Mouse (Mus musculus): ENCODE data around the gene Mcrip2. TPM values are rescaled to one million over a fixed set of nuclear protein-coding genes. Genes with fewer than 3 reads are reported as not detected.

Mcrip2 gene
- polyA plus RNA-seq, 1 experiment from 2014 or later, result 10.7 TPM

DNA sequence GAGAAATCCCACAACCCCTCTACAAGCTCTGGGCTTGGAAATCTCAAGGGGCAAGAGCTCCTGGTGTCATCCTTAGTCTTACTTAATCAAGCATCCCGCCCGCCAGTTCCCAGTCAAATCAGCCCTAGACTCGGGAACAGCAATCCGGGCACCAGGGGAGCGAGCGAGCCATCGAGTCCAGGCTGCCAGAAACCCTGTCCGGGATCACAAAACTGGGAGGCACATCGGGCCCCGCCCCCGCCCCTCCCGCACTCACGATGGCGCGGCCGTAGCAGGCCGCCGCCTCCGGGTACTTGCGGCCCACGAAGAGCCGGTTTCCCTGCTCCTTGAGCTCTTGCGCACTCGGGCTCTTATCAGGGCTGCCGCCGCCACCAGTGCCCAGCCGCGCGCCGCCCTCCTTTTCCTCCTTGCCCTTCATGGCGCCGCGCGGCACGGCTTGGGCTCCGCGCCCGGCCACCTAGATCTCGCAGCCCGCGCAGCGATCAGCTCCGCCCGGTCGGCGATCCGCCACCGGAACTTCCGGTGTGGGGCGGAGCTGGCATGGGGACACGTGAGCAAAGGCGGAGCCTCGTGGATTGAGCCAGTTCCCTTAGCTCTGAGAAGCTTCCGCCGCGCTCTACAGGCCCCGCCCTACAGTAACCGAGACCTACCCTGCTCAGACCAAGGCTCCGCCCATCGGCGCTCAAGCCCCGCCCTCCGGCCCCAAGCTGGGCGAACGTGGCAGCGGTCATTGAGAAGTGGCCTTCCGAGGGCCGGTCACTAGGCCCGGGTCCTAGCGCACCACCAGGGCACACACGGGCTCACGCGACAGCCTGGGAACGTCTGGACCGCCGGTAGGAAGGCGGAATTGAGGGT is 35.9 kb downstream of the Mcrip2 start:
- Histone ChIP-seq H3K36me3 (ENCODE audit: control insufficient read depth, insufficient read depth, low read length) (peaks cover 19% of the 10 kb centered on the region), H3K27me3 (ENCODE audit: control insufficient read depth, insufficient read depth, low read length) (no peaks in the 10 kb centered on the region), H3K9ac (ENCODE audit: low read length) (peak overlapping the region; percentile 87), H3K9me3 (ENCODE audit: control insufficient read depth, low read length) (no peaks in the 10 kb centered on the region), H3K4me2 (ENCODE audit: low read depth, severe bottlenecking) (peak overlapping the region; percentile 92), H3K4me1 (ENCODE audit: control insufficient read depth, insufficient read depth, low read length) (peaks cover 41% of the 10 kb centered on the region), H3K27ac (replicated peaks; ENCODE audit: low read depth, low read length) (peak overlapping the region; percentile 87), H3K4me3 (ENCODE audit: low read depth, low read length) (peak overlapping the region; percentile 81)
- DNase-seq (ENCODE audit: low spot score), result peak; percentile 99
- under 1% methylated on average over 59 of the region's 77 CpGs for WGBS
- peak; percentile 89 for ATAC-seq (ENCODE audit: insufficient number of reproducible peaks, low FRiP score, low TSS enrichment, low read depth)

DNA sequence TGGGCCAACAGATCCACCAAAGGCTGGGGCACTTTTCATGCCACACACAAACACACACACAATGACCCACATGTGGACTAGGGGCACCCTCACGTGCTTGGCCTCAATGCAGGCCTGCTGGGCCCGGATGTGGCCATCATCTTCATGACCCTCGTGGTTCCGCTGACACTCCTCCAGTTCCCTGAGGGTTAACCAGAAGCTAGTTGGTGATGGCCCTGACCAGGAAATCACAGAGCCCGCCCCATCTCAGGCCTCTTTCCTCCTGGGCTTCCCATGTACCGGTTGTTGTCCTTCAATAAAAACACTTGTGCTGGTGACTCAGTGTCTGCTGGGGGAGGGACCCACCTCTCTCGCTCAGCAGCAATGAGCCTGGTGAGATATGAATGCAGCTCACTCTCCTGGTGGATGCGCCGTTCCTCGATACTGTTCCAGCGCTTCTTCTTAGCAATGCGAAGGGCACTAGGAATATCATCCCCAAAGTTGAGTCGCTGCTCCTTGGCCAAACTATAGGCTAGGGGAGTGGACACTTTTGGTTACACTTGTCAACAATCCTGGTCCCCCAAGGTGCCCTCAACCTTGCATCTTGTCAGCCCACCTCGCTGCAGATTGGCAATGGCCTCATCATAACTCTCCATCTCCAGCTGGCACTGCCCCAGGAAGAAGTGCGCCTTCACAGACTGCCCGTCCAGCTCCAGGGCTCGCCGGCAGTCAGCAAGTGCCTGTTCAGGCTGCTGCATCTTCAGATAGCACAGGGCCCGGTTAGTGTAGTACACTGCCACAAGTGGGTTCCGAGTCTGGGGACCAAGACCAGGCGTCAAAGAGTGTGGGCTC is 36.9 kb downstream of the Mcrip2 start:
- peak overlapping the region; percentile 87 for H3K9ac ChIP-seq (ENCODE audit: low read length)
- peak overlapping the region; percentile 81 for H3K4me3 ChIP-seq (ENCODE audit: low read depth, low read length)
- ATAC-seq (ENCODE audit: insufficient number of reproducible peaks, low FRiP score, low TSS enrichment, low read depth) (no peak), DNase-seq (ENCODE audit: low spot score) (no peak)
- no peaks in the 10 kb centered on the region for H3K27me3 ChIP-seq (ENCODE audit: control insufficient read depth, insufficient read depth, low read length)
- WGBS, result 66% methylated on average over 21 of the region's 21 CpGs
- peaks cover 21% of the 10 kb centered on the region for H3K36me3 ChIP-seq (ENCODE audit: control insufficient read depth, insufficient read depth, low read length)
- no peak overlapping the region for H3K27ac ChIP-seq (replicated peaks; ENCODE audit: low read depth, low read length)
- H3K9me3 ChIP-seq (ENCODE audit: control insufficient read depth, low read length), result no peaks in the 10 kb centered on the region
- H3K4me2 ChIP-seq (ENCODE audit: low read depth, severe bottlenecking), result peak overlapping the region; percentile 92
- peaks cover 38% of the 10 kb centered on the region for H3K4me1 ChIP-seq (ENCODE audit: control insufficient read depth, insufficient read depth, low read length)

DNA sequence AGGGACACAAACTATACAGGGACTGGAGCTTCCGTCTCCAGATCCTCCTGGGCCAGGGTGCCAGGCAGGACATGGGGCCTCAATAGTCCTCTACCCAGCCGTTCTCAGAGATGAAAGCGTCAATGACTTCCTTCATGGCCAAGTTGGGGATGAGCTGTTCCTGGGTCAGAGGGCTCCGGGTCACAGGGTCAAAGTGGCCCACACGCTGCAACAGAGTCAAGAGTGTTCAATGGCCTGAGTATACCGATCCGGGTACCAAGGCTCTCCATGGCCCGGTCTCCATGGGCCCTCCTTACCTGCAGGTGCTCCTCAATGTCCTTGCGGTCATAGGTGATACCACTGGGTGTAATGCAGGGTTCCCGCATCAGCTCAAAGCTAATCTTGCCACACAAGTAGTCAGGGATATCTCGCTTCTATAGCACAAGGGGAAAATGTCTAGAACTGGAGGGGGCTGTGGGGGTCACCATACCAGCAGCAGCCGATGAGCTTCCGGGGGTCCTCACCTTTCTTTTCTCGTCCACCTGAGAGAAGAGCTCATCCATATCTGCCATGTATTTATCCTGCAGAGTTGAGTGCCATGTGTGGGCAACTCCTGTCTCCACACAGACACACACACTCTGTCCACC is 37.6 kb downstream of the Mcrip2 start:
- H3K4me3 ChIP-seq (ENCODE audit: low read depth, low read length), result 0 out of 2 replicates have a peak overlapping the region, but pooled peaks have one; percentile 81
- H3K9ac ChIP-seq (ENCODE audit: low read length), result no peak overlapping the region
- no peak for DNase-seq (ENCODE audit: low spot score)
- peak overlapping the region; percentile 92; the same call in 1 of the 2 replicates for H3K4me2 ChIP-seq (ENCODE audit: low read depth, severe bottlenecking)
- no peaks in the 10 kb centered on the region for H3K27me3 ChIP-seq (ENCODE audit: control insufficient read depth, insufficient read depth, low read length)
- H3K4me1 ChIP-seq (ENCODE audit: control insufficient read depth, insufficient read depth, low read length), result peaks cover 34% of the 10 kb centered on the region
- no peak for ATAC-seq (ENCODE audit: insufficient number of reproducible peaks, low FRiP score, low TSS enrichment, low read depth)
- H3K36me3 ChIP-seq (ENCODE audit: control insufficient read depth, insufficient read depth, low read length), result peaks cover 21% of the 10 kb centered on the region
- no peaks in the 10 kb centered on the region for H3K9me3 ChIP-seq (ENCODE audit: control insufficient read depth, low read length)
- 88% methylated on average over 14 of the region's 14 CpGs for WGBS
- no peak overlapping the region for H3K27ac ChIP-seq (replicated peaks; ENCODE audit: low read depth, low read length)

DNA sequence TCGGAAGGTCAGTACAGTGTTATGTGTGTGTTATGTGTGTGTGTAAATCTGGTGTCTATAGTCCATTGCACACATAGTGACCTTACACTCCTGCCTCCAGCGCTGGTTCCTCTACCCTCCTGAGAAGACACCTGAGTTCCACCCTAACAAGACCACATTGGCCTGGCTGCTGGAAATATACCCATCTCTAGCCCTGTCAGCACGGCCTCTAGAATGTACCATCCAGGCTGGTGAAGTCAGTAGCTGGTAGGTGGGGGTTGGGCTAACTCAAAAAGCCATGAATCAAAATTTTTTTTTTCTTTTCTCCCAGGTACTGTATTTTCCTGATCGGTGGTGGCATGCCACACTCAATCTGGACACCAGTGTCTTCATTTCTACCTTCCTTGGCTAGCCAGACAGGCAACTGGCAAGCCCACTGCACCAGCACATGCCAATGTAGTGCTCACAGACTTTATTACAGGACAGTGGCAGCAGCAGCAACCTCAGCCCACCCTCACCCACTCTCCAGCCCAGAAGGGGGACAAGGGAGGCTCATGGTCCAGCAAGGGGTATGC is 38.3 kb downstream of the Mcrip2 start:
- peak overlapping the region; percentile 7; the same call in 1 of the 2 replicates for H3K4me3 ChIP-seq (ENCODE audit: low read depth, low read length)
- WGBS, result 89% methylated on average over 4 of the region's 4 CpGs
- DNase-seq (ENCODE audit: low spot score) (no peak), ATAC-seq (ENCODE audit: insufficient number of reproducible peaks, low FRiP score, low TSS enrichment, low read depth) (no peak)
- peaks cover 34% of the 10 kb centered on the region for H3K4me1 ChIP-seq (ENCODE audit: control insufficient read depth, insufficient read depth, low read length)
- no peaks in the 10 kb centered on the region for H3K27me3 ChIP-seq (ENCODE audit: control insufficient read depth, insufficient read depth, low read length)
- no peaks in the 10 kb centered on the region for H3K9me3 ChIP-seq (ENCODE audit: control insufficient read depth, low read length)
- peaks cover 21% of the 10 kb centered on the region for H3K36me3 ChIP-seq (ENCODE audit: control insufficient read depth, insufficient read depth, low read length)
- H3K4me2 ChIP-seq (ENCODE audit: low read depth, severe bottlenecking), result peak overlapping the region; percentile 85
- no peak overlapping the region for H3K27ac ChIP-seq (replicated peaks; ENCODE audit: low read depth, low read length)
- H3K9ac ChIP-seq (ENCODE audit: low read length), result no peak overlapping the region

DNA sequence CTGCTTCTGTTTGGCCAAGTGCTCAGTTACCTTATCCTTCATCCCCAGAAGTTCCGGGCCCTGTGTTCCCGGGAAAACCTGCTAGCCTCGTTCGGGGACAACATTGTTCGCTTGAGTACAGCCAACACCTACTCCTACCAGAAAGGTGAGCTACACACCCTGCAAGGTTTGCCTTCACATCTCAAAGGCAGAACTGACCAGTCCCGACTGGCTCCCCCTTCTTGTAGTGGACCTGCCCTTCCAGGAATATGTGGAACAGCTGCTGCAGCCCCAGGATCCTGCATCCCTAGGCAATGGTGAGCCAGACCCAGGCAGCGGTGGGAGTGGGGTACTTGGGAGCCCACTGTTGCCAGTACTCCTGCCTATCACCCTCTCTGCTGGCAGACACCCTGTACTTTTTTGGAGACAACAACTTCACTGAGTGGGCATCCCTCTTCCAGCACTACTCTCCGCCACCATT is 39.0 kb downstream of the Mcrip2 start:
- H3K36me3 ChIP-seq (ENCODE audit: control insufficient read depth, insufficient read depth, low read length), result peaks cover 17% of the 10 kb centered on the region
- H3K4me1 ChIP-seq (ENCODE audit: control insufficient read depth, insufficient read depth, low read length), result peaks cover 37% of the 10 kb centered on the region
- H3K9me3 ChIP-seq (ENCODE audit: control insufficient read depth, low read length), result no peaks in the 10 kb centered on the region
- H3K4me3 ChIP-seq (ENCODE audit: low read depth, low read length), result peak overlapping the region; percentile 48
- WGBS, result 50% methylated on average over 8 of the region's 8 CpGs
- H3K27me3 ChIP-seq (ENCODE audit: control insufficient read depth, insufficient read depth, low read length), result no peaks in the 10 kb centered on the region
- DNase-seq (ENCODE audit: low spot score) (peak; percentile 42), ATAC-seq (ENCODE audit: insufficient number of reproducible peaks, low FRiP score, low TSS enrichment, low read depth) (no peak)
- H3K27ac ChIP-seq (replicated peaks; ENCODE audit: low read depth, low read length), result peak overlapping the region; percentile 63
- H3K9ac ChIP-seq (ENCODE audit: low read length), result peak overlapping the region; percentile 71
- peak overlapping the region; percentile 85 for H3K4me2 ChIP-seq (ENCODE audit: low read depth, severe bottlenecking)

DNA sequence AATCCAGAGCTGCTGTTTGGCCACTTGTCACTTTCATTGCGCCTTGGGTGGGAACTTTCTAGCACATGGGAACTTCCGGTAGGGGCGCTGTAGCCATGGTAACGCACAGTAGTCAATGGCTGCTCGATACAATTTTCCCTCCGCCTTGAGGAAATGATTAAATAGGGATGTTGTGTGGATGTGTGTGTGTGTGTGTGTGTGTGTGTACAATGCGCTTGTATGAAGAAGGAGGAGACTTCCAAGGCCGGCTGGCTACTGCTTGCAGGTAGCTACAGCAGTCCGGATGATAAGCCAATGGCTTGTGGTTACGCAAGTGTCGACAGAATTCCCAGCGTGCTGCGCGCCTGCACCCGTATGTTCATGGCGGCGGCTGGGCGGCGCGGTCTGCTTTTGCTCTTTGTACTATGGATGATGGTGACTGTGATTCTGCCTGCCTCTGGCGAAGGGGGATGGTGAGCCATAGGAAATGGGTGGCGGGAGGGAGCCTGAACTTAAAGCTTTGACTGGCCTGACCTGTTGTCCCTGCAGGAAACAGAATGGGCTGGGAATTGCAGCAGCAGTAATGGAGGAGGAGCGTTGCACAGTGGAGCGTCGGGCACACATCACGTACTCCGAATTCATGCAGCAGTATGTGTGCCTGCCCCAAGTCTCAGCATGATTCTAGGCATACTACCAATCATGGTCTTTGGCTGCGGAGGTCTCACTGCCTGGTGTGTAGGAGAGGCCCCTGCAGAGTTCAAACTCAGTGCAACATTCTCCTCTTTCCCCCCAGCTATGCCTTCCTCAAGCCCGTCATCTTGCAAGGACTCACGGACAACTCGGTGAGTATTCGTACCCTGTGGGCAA is 39.6 kb downstream of the Mcrip2 start, which contains the start of gene Jmjd8:
Gene Jmjd8 (plus strand): TSS at position 156 of the 846 bp plus-strand sequence.
- ATAC-seq (ENCODE audit: insufficient number of reproducible peaks, low FRiP score, low TSS enrichment, low read depth), result peak; percentile 27; the same call in 1 of the 2 replicates
- peak within 1 kb of the TSS; percentile 71 for H3K9ac ChIP-seq (ENCODE audit: low read length)
- 1% methylated on average over 32 of the region's 32 CpGs for WGBS
- no peaks in the 10 kb centered on the region for H3K27me3 ChIP-seq (ENCODE audit: control insufficient read depth, insufficient read depth, low read length)
- peak; percentile 86 for DNase-seq (ENCODE audit: low spot score)
- peaks cover 36% of the 10 kb centered on the region for H3K4me1 ChIP-seq (ENCODE audit: control insufficient read depth, insufficient read depth, low read length)
- H3K36me3 ChIP-seq (ENCODE audit: control insufficient read depth, insufficient read depth, low read length), result peaks cover 17% of the 10 kb centered on the region
- peak within 1 kb of the TSS; percentile 63 for H3K27ac ChIP-seq (replicated peaks; ENCODE audit: low read depth, low read length)
- no peaks in the 10 kb centered on the region for H3K9me3 ChIP-seq (ENCODE audit: control insufficient read depth, low read length)
- H3K4me3 ChIP-seq (ENCODE audit: low read depth, low read length), result peak within 1 kb of the TSS; percentile 48
- H3K4me2 ChIP-seq (ENCODE audit: low read depth, severe bottlenecking), result peak within 1 kb of the TSS; percentile 85

DNA sequence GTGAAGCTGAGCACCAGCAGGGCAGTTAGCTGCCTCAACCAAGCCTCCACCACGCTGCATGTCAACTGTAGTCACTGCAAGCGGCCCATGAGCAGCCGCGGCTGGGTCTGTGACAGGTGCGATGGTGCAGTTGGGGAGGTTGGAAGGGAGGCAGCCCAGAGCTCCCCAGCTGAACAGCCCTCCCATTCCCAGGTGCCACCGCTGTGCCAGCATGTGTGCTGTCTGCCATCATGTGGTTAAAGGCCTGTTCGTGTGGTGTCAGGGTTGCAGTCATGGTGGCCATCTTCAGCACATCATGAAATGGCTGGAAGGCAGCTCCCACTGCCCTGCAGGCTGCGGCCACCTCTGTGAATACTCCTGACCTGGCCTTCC is 40.4 kb downstream of the Mcrip2 start:
- WGBS, result 86% methylated on average over 8 of the region's 8 CpGs
- Histone ChIP-seq H3K27me3 (ENCODE audit: control insufficient read depth, insufficient read depth, low read length) (no peaks in the 10 kb centered on the region), H3K9me3 (ENCODE audit: control insufficient read depth, low read length) (no peaks in the 10 kb centered on the region), H3K27ac (replicated peaks; ENCODE audit: low read depth, low read length) (0 out of 2 replicates have a peak overlapping the region, but pooled peaks have one; percentile 18), H3K4me3 (ENCODE audit: low read depth, low read length) (peak overlapping the region; percentile 48), H3K36me3 (ENCODE audit: control insufficient read depth, insufficient read depth, low read length) (peaks cover 17% of the 10 kb centered on the region), H3K9ac (ENCODE audit: low read length) (peak overlapping the region; percentile 71; the same call in 1 of the 2 replicates), H3K4me1 (ENCODE audit: control insufficient read depth, insufficient read depth, low read length) (peaks cover 34% of the 10 kb centered on the region), H3K4me2 (ENCODE audit: low read depth, severe bottlenecking) (peak overlapping the region; percentile 85)
- DNase-seq (ENCODE audit: low spot score), result no peak
- no peak for ATAC-seq (ENCODE audit: insufficient number of reproducible peaks, low FRiP score, low TSS enrichment, low read depth)
